Mouse (Mus musculus) liver, adult 2 months (tissue): ENCODE results near the gene Gpr4. TPM values are rescaled to one million over a fixed set of nuclear protein-coding genes. Genes with fewer than 3 reads are reported as not detected.

Experiments used
- DNase-seq: peaks from one replicate; pipeline ENCODE4 v3.0.0-alpha.2; 2011; ENCODE audit warnings: low read depth, low spot score; ENCODE audit errors: extremely low read depth
- H3K27ac ChIP-seq: fragments of 200-500 bp; replicated peaks from 2 replicates; pipeline ENCODE4 v1.5.1; 2012; ENCODE audit warnings: low read depth, mild to moderate bottlenecking, control low read depth, inconsistent platforms, low read length; ENCODE audit not compliant: insufficient read depth
- H3K27me3 ChIP-seq: fragments of 200-500 bp; 2 replicates; pipeline ENCODE4 v1.6.1; 2012; ENCODE audit warnings: mild to moderate bottlenecking, moderate library complexity, low read length, inconsistent platforms; ENCODE audit not compliant: control insufficient read depth, insufficient read depth
- H3K36me3 ChIP-seq: fragments of 200-500 bp; 2 replicates; pipeline ENCODE4 v1.6.1; 2012; ENCODE audit warnings: low read length, inconsistent platforms; ENCODE audit not compliant: control insufficient read depth, insufficient read depth
- H3K4me1 ChIP-seq: fragments of 200-500 bp; 2 replicates; pipeline ENCODE4 v1.6.1; 2011; ENCODE audit warnings: low read length; ENCODE audit not compliant: control insufficient read depth, insufficient read depth
- H3K4me3 ChIP-seq: fragments of 200-500 bp; 2 replicates; pipeline ENCODE4 v1.5.1; 2011; ENCODE audit warnings: low read depth, mild to moderate bottlenecking, control low read depth, low read length, moderate library complexity; ENCODE audit not compliant: insufficient read depth
- H3K79me2 ChIP-seq: fragments of 200-500 bp; 2 replicates; pipeline ENCODE4 v1.6.1; 2012; ENCODE audit warnings: inconsistent platforms, mild to moderate bottlenecking, low read length, moderate library complexity; ENCODE audit not compliant: control insufficient read depth, insufficient read depth
- H3K9ac ChIP-seq: fragments of 200-500 bp; 2 replicates; pipeline ENCODE4 v1.6.1; 2012; ENCODE audit warnings: low read depth, mild to moderate bottlenecking, control low read depth, inconsistent platforms, low read length
- CTCF ChIP-seq: fragments of 200-500 bp; IDR thresholded peaks from 2 replicates; pipeline ENCODE4 v1.5.1; 2011; ENCODE audit warnings: low read depth, low read length, control low read depth
- POLR2A ChIP-seq: fragments of 200-500 bp; IDR thresholded peaks from 2 replicates; pipeline ENCODE4 v1.6.1; 2011; ENCODE audit warnings: low read length, control low read depth; ENCODE audit not compliant: insufficient read depth; ENCODE audit errors: extremely low read depth
- WGBS: fragments of 180-500 bp; shearing (Covaris S2); methylation state at CpG from one replicate; pipeline ENCODE4 v1.1.7; 2018; 5-methylcytosine and 5-hydroxymethylcytosine counted together
- polyA plus RNA-seq: library from polyadenylated mRNA; depleted of rRNA; stranded (reverse); fragments of >200 nt; gene quantifications from 2 replicates; pipeline ENCODE4 v1.2.3, GENCODE M21; 2012
- total RNA-seq: library from RNA; depleted of rRNA; stranded (reverse); fragments of >200 nt; gene quantifications from 2 replicates; pipeline ENCODE4 v1.2.3, GENCODE M21; 2014

Gene Gpr4
- total and polyA plus RNA-seq, 2 experiments = 0.09 to 2.7 TPM

DNA sequence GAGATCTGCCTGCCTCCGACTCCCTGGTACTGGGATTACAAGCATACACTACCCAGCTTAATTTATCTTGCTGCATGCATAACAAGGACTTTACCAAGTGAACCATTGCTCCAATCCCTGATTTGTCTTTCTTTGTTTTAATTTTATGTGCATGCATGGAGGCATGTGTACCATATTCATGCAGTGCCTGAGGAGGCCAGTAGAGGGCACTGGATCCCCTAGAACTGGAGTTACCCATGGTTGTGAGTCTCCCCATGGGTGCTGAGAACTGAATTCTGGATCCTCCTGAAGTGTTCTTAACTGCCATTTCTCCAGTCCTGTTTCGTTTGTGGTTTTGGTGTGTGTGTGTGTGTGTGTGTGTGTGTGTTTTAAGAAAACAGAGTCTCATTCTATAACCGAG, 45.3 kb upstream of the Gpr4 start:
- DNase-seq = no peak
- 86% methylated on average over 3 of the region's 3 CpGs for WGBS
- peaks cover 10% of the 10 kb centered on the region; the same call in 1 of the 2 replicates for H3K27me3 ChIP-seq
- no peaks in the 10 kb centered on the region for H3K36me3 ChIP-seq
- H3K4me1 ChIP-seq = no peaks in the 10 kb centered on the region
- TF ChIP-seq CTCF (no peak), POLR2A (no peak)
- H3K4me3 ChIP-seq = no peak overlapping the region
- no peaks in the 10 kb centered on the region for H3K79me2 ChIP-seq
- no peak overlapping the region for H3K27ac ChIP-seq
- H3K9ac ChIP-seq = no peak overlapping the region

DNA sequence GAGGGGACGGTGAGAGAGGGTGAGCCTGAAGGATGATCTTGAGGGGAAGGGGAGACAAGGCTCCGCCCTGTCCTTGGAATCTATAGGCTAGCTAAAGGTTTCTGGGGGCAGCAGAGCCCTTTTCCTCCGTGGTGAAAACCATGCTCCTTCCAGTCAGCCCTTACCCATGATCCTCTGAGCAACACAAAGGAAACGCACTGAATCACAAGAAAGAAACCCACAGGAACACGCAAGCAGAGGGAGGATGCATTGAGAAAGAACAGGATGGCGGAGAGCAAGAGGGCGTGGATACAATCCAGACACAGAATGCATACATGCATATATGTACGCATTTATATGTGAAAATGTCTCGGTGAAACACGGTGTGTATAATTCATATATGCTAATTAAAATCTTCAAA, 42.8 kb upstream of the Gpr4 start:
- TF ChIP-seq CTCF (no peak), POLR2A (no peak)
- Histone ChIP-seq H3K79me2 (no peaks in the 10 kb centered on the region), H3K27me3 (peaks cover 8% of the 10 kb centered on the region; the same call in 1 of the 2 replicates), H3K9ac (no peak overlapping the region), H3K27ac (no peak overlapping the region), H3K4me3 (no peak overlapping the region), H3K4me1 (no peaks in the 10 kb centered on the region), H3K36me3 (no peaks in the 10 kb centered on the region)
- 65% methylated on average over 10 of the region's 10 CpGs for WGBS
- no peak for DNase-seq

DNA sequence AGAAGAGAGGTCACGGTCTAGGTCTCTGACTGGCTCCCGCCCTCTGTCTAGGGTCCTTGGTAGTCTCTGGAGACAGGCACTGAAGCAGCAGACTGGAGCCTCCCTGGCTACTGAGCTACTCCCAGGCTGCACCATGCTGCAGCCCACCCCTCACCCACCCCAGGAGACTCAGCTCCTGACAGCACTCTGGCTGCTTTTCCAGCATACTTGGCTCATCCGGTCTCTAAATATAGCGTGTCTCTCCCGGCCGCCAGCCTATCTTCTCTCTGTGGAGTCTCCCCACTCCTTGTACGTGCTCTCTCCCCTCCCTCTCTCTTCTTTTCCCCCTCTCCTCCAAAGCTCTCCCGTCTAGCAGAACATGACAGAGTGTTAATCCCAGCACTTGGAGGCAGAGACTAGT, 42.2 kb upstream of the Gpr4 start:
- H3K79me2 ChIP-seq = no peaks in the 10 kb centered on the region
- no peak overlapping the region for H3K4me3 ChIP-seq
- DNase-seq = no peak
- WGBS = 60% methylated on average over 8 of the region's 8 CpGs
- peaks cover 5% of the 10 kb centered on the region; the same call in 1 of the 2 replicates for H3K27me3 ChIP-seq
- no peak overlapping the region for H3K27ac ChIP-seq
- TF ChIP-seq CTCF = no peak
- TF ChIP-seq POLR2A = no peak
- H3K9ac ChIP-seq = no peak overlapping the region
- no peaks in the 10 kb centered on the region for H3K36me3 ChIP-seq
- no peaks in the 10 kb centered on the region for H3K4me1 ChIP-seq

DNA sequence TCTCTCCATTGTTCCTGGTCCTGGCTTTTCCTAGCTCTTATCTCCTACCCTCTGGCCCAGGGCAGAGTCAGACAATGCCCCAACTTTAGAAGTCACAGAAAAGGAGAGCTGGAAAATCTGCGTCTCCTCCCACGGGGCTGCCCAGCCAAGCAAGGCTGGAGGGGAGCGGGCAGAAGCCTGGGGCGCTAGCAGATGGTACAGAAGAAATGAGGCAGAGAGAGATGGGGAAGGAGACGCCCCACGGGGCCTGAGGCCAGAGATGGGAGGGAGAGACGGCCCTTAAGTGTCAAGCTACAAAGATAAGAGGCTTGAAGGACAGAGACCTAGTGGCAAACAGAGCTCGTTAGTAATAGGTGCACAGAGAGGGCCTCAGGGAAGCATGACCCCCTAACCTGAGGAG, 40.5 kb upstream of the Gpr4 start:
- Histone ChIP-seq H3K79me2 (no peaks in the 10 kb centered on the region), H3K27me3 (peaks cover 7% of the 10 kb centered on the region), H3K9ac (no peak overlapping the region), H3K4me3 (no peak overlapping the region), H3K36me3 (no peaks in the 10 kb centered on the region), H3K27ac (no peak overlapping the region), H3K4me1 (no peaks in the 10 kb centered on the region)
- 59% methylated on average over 8 of the region's 8 CpGs for WGBS
- no peak for DNase-seq
- no peak for TF ChIP-seq CTCF
- no peak for TF ChIP-seq POLR2A

DNA sequence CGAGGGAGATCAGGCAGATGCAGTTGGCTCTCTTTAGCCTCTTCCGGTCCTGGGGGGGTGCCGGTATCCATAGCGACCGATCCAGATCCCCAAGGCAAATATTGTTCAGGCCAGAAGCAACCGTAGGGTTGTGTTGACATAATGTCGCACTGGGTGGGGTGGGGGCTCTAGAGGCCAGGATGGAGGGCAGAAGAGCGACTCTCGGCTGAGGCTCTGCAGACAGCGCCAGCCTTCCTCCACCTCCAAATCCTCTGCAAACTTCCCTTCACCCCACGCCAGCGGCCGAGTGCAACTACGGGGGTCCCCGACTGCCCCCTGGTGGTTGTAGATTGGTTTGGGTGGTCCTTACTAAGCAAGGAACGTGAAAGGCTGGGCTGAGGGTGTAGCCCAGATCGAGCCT, 39.5 kb upstream of the Gpr4 start:
- WGBS = 7% methylated on average over 17 of the region's 17 CpGs
- Histone ChIP-seq H3K4me1 (no peaks in the 10 kb centered on the region), H3K79me2 (no peaks in the 10 kb centered on the region), H3K36me3 (no peaks in the 10 kb centered on the region), H3K27me3 (peaks cover 8% of the 10 kb centered on the region), H3K4me3 (no peak overlapping the region), H3K9ac (0 out of 2 replicates have a peak overlapping the region, but pooled peaks have one; percentile 29), H3K27ac (no peak overlapping the region)
- TF ChIP-seq CTCF (peak; percentile 73), POLR2A (no peak)
- no peak for DNase-seq

DNA sequence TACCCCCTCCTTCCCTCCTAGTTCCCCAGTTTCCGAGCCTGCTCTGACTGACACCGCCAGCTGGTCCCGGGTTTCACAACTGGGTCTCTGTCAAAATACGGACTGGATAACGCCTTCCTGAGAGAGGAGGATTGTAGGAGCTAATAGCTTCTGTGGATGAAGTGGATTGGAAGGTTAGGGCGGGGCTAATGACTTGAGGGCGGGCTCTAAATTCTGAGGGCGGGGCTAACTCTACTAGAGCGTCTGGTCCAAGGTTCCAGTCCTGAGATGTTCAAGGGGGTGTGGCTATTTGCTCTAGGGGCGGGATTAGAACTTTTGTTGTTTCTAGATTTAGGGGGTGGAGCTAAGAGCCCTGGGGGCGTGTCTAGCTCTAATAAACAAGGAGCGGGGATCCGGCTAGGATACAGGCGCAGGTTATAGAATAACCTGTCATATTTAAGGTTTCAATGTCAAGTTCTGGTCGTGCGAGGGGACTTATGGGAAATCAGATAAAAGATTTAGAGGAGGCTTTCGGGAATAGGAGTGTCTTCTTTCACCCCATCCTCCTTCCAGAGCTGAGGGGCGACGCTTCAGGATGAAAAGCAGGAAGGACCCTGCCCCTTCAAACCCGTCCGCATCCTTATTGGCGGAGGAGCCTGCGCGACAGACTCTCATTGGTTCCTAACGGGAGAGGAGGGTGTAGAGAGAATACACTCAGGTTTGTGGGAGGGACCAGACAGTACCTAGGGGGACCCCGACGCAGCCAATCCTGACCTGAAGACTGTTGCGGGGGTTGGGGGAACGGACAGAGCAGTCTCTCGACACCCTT, 36.4 kb upstream of the Gpr4 start, which contains the start of gene Eml2:
Gene Eml2 (plus strand): TSS at position 714 of the 808 bp plus-strand sequence.
- H3K4me3 ChIP-seq = no peak within 1 kb of the TSS
- no peaks in the 10 kb centered on the region for H3K4me1 ChIP-seq
- peaks cover 16% of the 10 kb centered on the region for H3K27me3 ChIP-seq
- H3K79me2 ChIP-seq = no peaks in the 10 kb centered on the region
- H3K9ac ChIP-seq = no peak within 1 kb of the TSS
- WGBS = 8% methylated on average over 30 of the region's 30 CpGs
- no peak for TF ChIP-seq CTCF
- no peak for TF ChIP-seq POLR2A
- H3K27ac ChIP-seq = no peak within 1 kb of the TSS
- H3K36me3 ChIP-seq = no peaks in the 10 kb centered on the region
- peak; percentile 43 for DNase-seq
